Mouse (Mus musculus): ENCODE results near the gene Hnrnpl.

DNA sequence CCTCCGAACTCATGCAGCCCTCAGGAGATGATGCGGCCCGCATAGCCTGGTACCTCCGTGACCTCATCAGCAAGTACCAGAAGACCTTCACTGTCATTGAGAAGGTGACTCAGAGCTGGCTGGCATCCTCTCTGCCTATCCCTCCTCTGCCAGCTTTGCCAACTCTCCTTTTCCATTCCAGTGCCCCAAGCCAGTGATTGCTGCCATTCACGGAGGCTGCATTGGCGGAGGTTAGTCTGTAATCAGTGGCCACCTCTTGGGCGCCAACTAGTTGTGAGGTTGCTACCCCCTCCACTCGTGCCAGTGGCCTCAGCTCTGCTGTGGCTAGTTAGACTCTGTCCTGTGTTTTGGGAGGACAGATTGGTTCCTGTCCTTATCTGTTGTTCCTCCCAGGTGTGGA, 21.5 kb downstream of the Hnrnpl start:
- TF ChIP-seq JUND (conservative IDR thresholded peaks at IDR 0.05; ENCODE audit: low read depth, low read length) (no peak), SIN3A (IDR thresholded peaks at IDR 0.05; ENCODE audit: low read length) (no peak), SMC3 (IDR thresholded peaks at IDR 0.05; ENCODE audit: low read depth, low read length) (no peak), CTCF (conservative IDR thresholded peaks at IDR 0.05 in 1 of 2, IDR thresholded peaks at IDR 0.05 in 1 of 2; ENCODE audit: low read depth in 2 of 2, low read length in 2 of 2) (no peak)

Measured in CH12.LX (cell line).